Mouse (Mus musculus): ENCODE data around the gene Asxl2.

DNA sequence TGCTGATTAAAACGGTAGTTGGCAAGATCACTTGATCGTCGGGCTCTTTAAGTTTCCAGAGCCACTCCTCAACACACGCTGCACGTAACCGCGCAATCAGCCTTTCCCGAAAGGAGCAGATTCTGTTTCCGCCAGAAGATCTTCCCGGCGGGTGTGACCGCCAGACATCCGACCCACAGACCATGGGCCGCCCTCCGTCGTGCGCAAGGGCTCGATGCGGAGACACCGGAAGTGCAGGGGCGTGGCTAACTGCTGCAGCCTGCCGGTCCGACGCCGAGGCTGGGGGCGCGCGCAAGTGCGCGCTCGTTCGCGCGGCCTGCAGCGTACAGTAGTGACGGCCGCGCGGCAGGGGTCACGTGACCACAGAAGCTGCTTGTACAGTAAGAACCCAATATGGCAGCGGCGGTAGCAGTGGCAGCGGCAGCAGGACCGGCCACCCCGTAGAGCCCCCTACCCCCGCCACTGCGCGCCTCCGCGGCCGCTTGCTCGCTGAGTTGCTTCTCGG, at the start of gene Asxl2:
- no peak for TF ChIP-seq CTCF (IDR thresholded peaks at IDR 0.05; ENCODE audit: control insufficient read depth, insufficient read depth, insufficient read length)
- peak; percentile 90 for TF ChIP-seq USF1 (IDR thresholded peaks at IDR 0.05; ENCODE audit: low read depth)
- no peak for TF ChIP-seq MYOG (IDR thresholded peaks at IDR 0.05; ENCODE audit: control insufficient read depth, extremely low read depth, insufficient read length)
- no peak for TF ChIP-seq CEBPB (IDR thresholded peaks at IDR 0.05; ENCODE audit: low read depth)
